Mouse (Mus musculus) E14TG2a.4 (cell line): ENCODE measurements around the gene Bace2.

ENCODE experiments used
- CTCF ChIP-seq: conservative IDR thresholded peaks from 2 replicates; pipeline ENCODE4 v1.5.1; 2014; ENCODE audit warnings: low read length
- NANOG ChIP-seq: IDR thresholded peaks from 2 replicates; pipeline ENCODE4 v1.6.1; 2014; ENCODE audit warnings: borderline replicate concordance, low read length, mixed read lengths

- TF ChIP-seq NANOG (no peak), CTCF (no peak)
Measured at GRCm38 (mm10) chr16:97474671-97475070, 118.1 kb downstream of the Bace2 start.
